Mouse (Mus musculus) embryonic facial prominence, embryonic 12.5 days (tissue): ENCODE data around the gene Ccdc15. TPM values are rescaled to one million over a fixed set of nuclear protein-coding genes. Genes with fewer than 3 reads are reported as not detected.

Source experiments
- polyA plus RNA-seq: library from polyadenylated mRNA; unstranded; fragments of >200 nt; fragmentation: Nextera tagmentation; extraction: Ambion mirVana; gene quantifications from 2 replicates; pipeline ENCODE4 v1.2.1, GENCODE M21; 2016

Gene Ccdc15
- polyA plus RNA-seq, 1 experiment from 2014 or later: 8.3 TPM

Other genes with a start within 250 kb of the Ccdc15 start
- 18.8 and 20.8 TPM in 2 replicates for gene Pknox2, start 201.0 kb downstream of the Ccdc15 start, polyA plus RNA-seq
- 15.4 and 17.6 TPM in 2 replicates for gene Tmem218, start 140.2 kb downstream of the Ccdc15 start, polyA plus RNA-seq
- 1.7 and 2.0 TPM in 2 replicates for gene Slc37a2, start 92.7 kb downstream of the Ccdc15 start, polyA plus RNA-seq
- 0.10 TPM in 1 of 2 replicates, not detected in the other for gene Hepacam, start 18.9 kb upstream of the Ccdc15 start, polyA plus RNA-seq
- gene Robo4, start 53.5 kb upstream of the Ccdc15 start, polyA plus RNA-seq: 7.7 and 8.9 TPM in 2 replicates
- gene Robo3, start 84.8 kb upstream of the Ccdc15 start, polyA plus RNA-seq: 2.7 TPM in 2 replicates
- gene Msantd2, start 140.9 kb upstream of the Ccdc15 start, polyA plus RNA-seq: 43.1 and 44.7 TPM in 2 replicates
- gene Esam, start 179.6 kb upstream of the Ccdc15 start, polyA plus RNA-seq: 34.0 and 38.3 TPM in 2 replicates
- gene Vsig2, start 190.8 kb upstream of the Ccdc15 start, polyA plus RNA-seq: 1.0 and 1.1 TPM in 2 replicates
- 6.7 and 6.9 TPM in 2 replicates for gene Nrgn, start 204.5 kb upstream of the Ccdc15 start, polyA plus RNA-seq
- gene Siae, start 207.3 kb upstream of the Ccdc15 start, polyA plus RNA-seq: 7.3 and 7.8 TPM in 2 replicates